Mouse (Mus musculus): ENCODE measurements at regions not wholly inside any gene's neighbourhood (a gene's known extent, or its start where the extent isn't known, plus 50 kb on each side); places are given as distances from the start of the nearest gene placed in this dataset.

- no peak for TF ChIP-seq CTCF (IDR thresholded peaks at IDR 0.05; ENCODE audit: control insufficient read depth, insufficient read depth, low read length)
- TF ChIP-seq POLR2A (IDR thresholded peaks at IDR 0.05; ENCODE audit: borderline replicate concordance, control insufficient read depth, low read depth, low read length) = no peak
Measured at GRCm38 (mm10) chr10:91593378-91593777, 412.3 kb upstream of the Tmpo start.
